Mouse (Mus musculus) mouse embryonic stem cell (cell line): ENCODE data around the gene Gm21616.
"Not testable (repeated sequence)": the region's sequence is repeated elsewhere in the genome, so short reads cannot be mapped to it uniquely, and the experiment has no call there.

Experiments
- in situ Hi-C, 2 experiments: fragments of 300-500 bp; cut with MboI; formaldehyde crosslinking; loops; 1 replicate in 1 of 2; 3 replicates in 1 of 2; pipeline ENCODE4 v1.14.3; 2019 to 2020; ENCODE audit warnings: low sequenced_read_pairs in 2 of 2, low pct_unique_long_range_greater_than_20kb in 1 of 2, mixed read lengths in 1 of 2; ENCODE audit not compliant: unreplicated experiment in 1 of 2

The Gm21616 gene

GRCm38 (mm10) chrX:125435242-125435641, at the start of gene Gm21616:
Gene Gm21616 (plus strand): TSS chrX:125435542.
- in situ Hi-C loops, result not testable (repeated sequence)
